Mouse (Mus musculus) limb, embryonic 14.5 days (tissue): Measurements from ENCODE around the gene Grhl1. TPM values are rescaled to one million over a fixed set of nuclear protein-coding genes. Genes with fewer than 3 reads are reported as not detected.

Experiments used
- ATAC-seq: fragments of 200-750 bp; cut with Nextera tagmentation; 2 replicates; pipeline ENCODE4 v1.8.0; 2017; ENCODE audit warnings: low read depth, moderate number of reproducible peaks, moderate TSS enrichment; ENCODE audit not compliant: low FRiP score
- DNase-seq: peaks from one replicate; pipeline ENCODE4 v3.0.0-alpha.2; 2015; ENCODE audit warnings: low spot score
- H3K27ac ChIP-seq: fragments of 300-500 bp; sonication (generic); replicated peaks from 2 replicates; pipeline ENCODE4 v1.5.1; 2014; ENCODE audit warnings: low read depth, mild to moderate bottlenecking, low read length, moderate library complexity, mixed read lengths
- H3K27me3 ChIP-seq: fragments of 300-500 bp; sonication (generic); 2 replicates; pipeline ENCODE4 v1.6.1; 2014; ENCODE audit warnings: low read length, mixed read lengths; ENCODE audit not compliant: control insufficient read depth, insufficient read depth
- H3K36me3 ChIP-seq: fragments of 300-500 bp; sonication (generic); 2 replicates; pipeline ENCODE4 v1.6.1; 2014; ENCODE audit warnings: mild to moderate bottlenecking, low read length, moderate library complexity, mixed read lengths; ENCODE audit not compliant: control insufficient read depth, insufficient read depth
- H3K4me1 ChIP-seq: fragments of 300-500 bp; sonication (generic); 2 replicates; pipeline ENCODE4 v1.6.1; 2014; ENCODE audit warnings: antibody characterized with exemption, low read length, mixed read lengths; ENCODE audit not compliant: control insufficient read depth, insufficient read depth
- H3K4me2 ChIP-seq: fragments of 300-500 bp; sonication (generic); replicated peaks from 2 replicates; pipeline ENCODE4 v1.6.1; 2014; ENCODE audit warnings: low read depth, mild to moderate bottlenecking, low read length, moderate library complexity; ENCODE audit not compliant: severe bottlenecking
- H3K4me3 ChIP-seq: fragments of 300-500 bp; sonication (generic); replicated peaks from 2 replicates; pipeline ENCODE4 v1.5.1; 2014; ENCODE audit warnings: low read length
- H3K9ac ChIP-seq: fragments of 300-500 bp; sonication (generic); 2 replicates; pipeline ENCODE4 v1.6.1; 2014; ENCODE audit warnings: mild to moderate bottlenecking, low read depth, low read length, moderate library complexity; ENCODE audit not compliant: severe bottlenecking
- H3K9me3 ChIP-seq: fragments of 300-500 bp; sonication (generic); 2 replicates; pipeline ENCODE4 v1.6.1; 2016; ENCODE audit warnings: low read length; ENCODE audit not compliant: control insufficient read depth
- POLR2A ChIP-seq: fragments of 200-500 bp; IDR thresholded peaks from 2 replicates; pipeline ENCODE4 v1.8.0; 2012; ENCODE audit warnings: inconsistent platforms, mild to moderate bottlenecking, moderate library complexity, borderline replicate concordance; ENCODE audit not compliant: insufficient read depth, insufficient read length; ENCODE audit errors: extremely low read depth
- WGBS: fragments of 180-500 bp; shearing (Covaris S2); extraction: QIAGEN DNeasy Blood & Tissue Kit; methylation state at CpG from one replicate; pipeline ENCODE4 v1.1.7; 2014; 5-methylcytosine and 5-hydroxymethylcytosine counted together
- polyA plus RNA-seq, 2 experiments: library from polyadenylated mRNA; depleted of rRNA in 1 of 2; stranded (reverse) in 1 of 2; unstranded in 1 of 2; fragments of >200 nt; fragmentation: Nextera tagmentation in 1 of 2; extraction: Ambion mirVana in 1 of 2; gene quantifications; 2 replicates each; pipeline versions ENCODE4 v1.2.1 to v1.2.3; 2012 to 2014

The Grhl1 gene
- polyA plus RNA-seq, 2 experiments = 10.6 to 22.7 TPM

DNA sequence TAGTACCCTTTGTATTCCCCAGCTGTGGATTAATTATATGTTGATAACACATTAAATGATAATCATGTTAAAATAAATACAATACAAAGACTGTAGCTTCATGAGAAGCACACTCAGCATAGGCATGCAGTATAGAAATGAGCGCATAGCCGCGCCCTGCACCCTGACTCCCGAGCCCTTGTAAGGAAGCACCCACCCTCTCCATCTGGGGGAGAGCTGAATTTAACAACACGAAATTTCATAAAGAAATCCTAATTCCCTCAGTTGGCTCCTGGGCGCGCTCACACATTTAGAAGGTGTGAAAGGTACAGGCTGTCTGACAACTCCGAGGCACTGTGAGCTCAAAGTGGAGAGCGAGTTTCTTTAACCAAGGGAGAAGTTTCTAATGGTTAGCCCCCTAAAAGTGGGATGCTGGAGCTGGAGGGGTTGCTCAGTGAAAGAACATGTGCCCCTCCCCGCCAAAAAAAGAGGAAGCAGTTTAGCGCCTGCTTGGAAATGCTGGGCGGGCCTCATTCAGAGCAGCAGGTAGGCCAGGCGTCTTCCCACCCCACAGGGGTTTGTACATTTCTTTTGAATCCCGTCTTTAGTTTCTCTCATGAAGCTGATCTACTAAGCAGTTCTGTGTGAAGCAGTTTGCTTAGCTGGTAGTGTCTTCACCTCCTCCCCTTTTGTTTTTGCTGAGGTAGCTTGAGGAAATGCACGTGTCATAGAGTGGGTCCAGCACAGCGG is 30.5 kb upstream of the Grhl1 start:
- Histone ChIP-seq H3K36me3 (peaks cover 8% of the 10 kb centered on the region), H3K4me1 (no peaks in the 10 kb centered on the region), H3K4me3 (no peak overlapping the region), H3K27ac (no peak overlapping the region), H3K4me2 (no peak overlapping the region), H3K9ac (no peak overlapping the region), H3K27me3 (no peaks in the 10 kb centered on the region), H3K9me3 (no peaks in the 10 kb centered on the region)
- ATAC-seq (no peak), DNase-seq (no peak)
- TF ChIP-seq POLR2A = no peak
- 84% methylated on average over 16 of the region's 16 CpGs for WGBS

DNA sequence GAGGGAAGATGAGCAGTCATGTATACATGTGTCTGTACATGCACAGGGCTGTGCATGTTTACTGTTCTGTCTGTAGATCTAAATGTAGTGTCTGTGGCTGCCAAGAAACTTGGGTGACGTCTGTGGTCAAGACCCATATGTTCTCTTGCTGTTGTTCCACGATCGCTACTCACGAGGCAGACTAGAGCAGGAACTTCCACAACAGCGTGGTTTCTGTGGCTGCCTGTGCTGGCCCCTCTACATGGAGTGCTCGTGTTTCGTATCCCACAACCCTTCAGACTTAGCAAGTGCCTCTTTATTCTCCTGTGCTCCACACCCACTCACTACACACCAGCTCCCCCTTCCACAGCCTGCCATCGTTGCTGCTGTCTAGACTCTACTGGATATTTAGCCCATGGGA is 24.4 kb upstream of the Grhl1 start:
- peaks cover 36% of the 10 kb centered on the region for H3K36me3 ChIP-seq
- DNase-seq (no peak), ATAC-seq (no peak)
- no peak overlapping the region for H3K4me3 ChIP-seq
- no peaks in the 10 kb centered on the region for H3K4me1 ChIP-seq
- no peak overlapping the region for H3K9ac ChIP-seq
- no peak overlapping the region for H3K4me2 ChIP-seq
- no peaks in the 10 kb centered on the region for H3K9me3 ChIP-seq
- TF ChIP-seq POLR2A = no peak
- no peak overlapping the region for H3K27ac ChIP-seq
- 78% methylated on average over 8 of the region's 8 CpGs for WGBS
- no peaks in the 10 kb centered on the region for H3K27me3 ChIP-seq

GRCm38 (mm10) chr12:24548885-24549284 is 23.2 kb upstream of the Grhl1 start:
- 85% methylated on average over 6 of the region's 6 CpGs for WGBS
- no peak overlapping the region for H3K4me2 ChIP-seq
- TF ChIP-seq POLR2A = no peak
- H3K36me3 ChIP-seq = peaks cover 39% of the 10 kb centered on the region
- H3K4me1 ChIP-seq = no peaks in the 10 kb centered on the region
- H3K9me3 ChIP-seq = no peaks in the 10 kb centered on the region
- H3K9ac ChIP-seq = no peak overlapping the region
- no peaks in the 10 kb centered on the region for H3K27me3 ChIP-seq
- no peak overlapping the region for H3K4me3 ChIP-seq
- ATAC-seq (no peak), DNase-seq (no peak)
- no peak overlapping the region for H3K27ac ChIP-seq

GRCm38 (mm10) chr12:24552531-24552930 is 19.6 kb upstream of the Grhl1 start:
- peaks cover 28% of the 10 kb centered on the region for H3K36me3 ChIP-seq
- DNase-seq (no peak), ATAC-seq (no peak)
- no peak for TF ChIP-seq POLR2A
- H3K4me3 ChIP-seq = no peak overlapping the region
- H3K9ac ChIP-seq = no peak overlapping the region
- H3K4me1 ChIP-seq = no peaks in the 10 kb centered on the region
- 90% methylated on average over 2 of the region's 2 CpGs for WGBS
- no peak overlapping the region for H3K27ac ChIP-seq
- no peaks in the 10 kb centered on the region for H3K27me3 ChIP-seq
- H3K4me2 ChIP-seq = no peak overlapping the region
- H3K9me3 ChIP-seq = no peaks in the 10 kb centered on the region

DNA sequence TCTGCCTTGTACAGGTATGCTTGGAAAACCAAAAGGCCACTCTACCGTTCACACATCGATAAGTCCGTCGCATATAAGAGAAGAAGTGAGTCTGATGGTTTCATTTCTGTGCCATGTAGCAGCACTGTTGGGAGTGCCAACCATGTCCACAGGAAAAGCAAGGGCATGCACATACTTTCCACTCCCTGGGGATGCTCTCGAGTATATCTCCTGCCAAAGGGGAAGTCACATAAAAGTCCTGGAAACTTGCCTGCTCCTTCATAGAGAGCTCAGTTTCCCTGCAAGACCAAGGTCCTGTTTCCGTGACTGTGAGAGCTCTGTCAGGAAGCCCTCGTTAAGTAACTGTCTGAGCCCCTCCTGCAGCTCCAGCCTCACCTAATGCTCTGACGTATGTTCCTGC is 16.1 kb upstream of the Grhl1 start:
- Histone ChIP-seq H3K27me3 (no peaks in the 10 kb centered on the region), H3K27ac (no peak overlapping the region), H3K9ac (no peak overlapping the region), H3K9me3 (no peaks in the 10 kb centered on the region), H3K4me1 (no peaks in the 10 kb centered on the region), H3K4me3 (no peak overlapping the region), H3K36me3 (peaks cover 19% of the 10 kb centered on the region), H3K4me2 (no peak overlapping the region)
- no peak for ATAC-seq
- no peak for TF ChIP-seq POLR2A
- no peak for DNase-seq
- 68% methylated on average over 8 of the region's 8 CpGs for WGBS
